Mouse (Mus musculus): ENCODE measurements around the gene Vwa5b1.

DNA sequence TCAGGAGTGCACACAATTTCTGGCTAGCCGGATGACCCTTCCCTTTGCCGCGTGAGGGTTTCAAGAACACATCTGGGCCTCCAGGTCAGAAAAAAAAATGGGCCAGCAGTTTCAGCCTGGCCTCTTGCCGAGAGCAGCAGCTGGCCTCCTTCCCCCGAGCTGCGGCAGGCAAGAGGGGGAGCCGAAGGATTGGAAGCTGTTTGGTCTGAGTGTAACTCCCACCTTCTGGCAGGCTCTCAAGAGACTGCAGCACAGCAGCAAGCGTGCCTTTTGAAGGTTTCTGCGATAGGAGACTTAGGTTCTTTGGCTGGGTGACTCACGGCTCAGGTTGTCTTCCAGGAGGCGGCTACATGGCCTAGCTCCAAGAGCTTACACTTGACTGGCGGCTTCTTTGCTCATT lies 92.5 kb downstream of the Vwa5b1 start:
- TF ChIP-seq CTCF (conservative IDR thresholded peaks at IDR 0.05; ENCODE audit: low read length) (no peak), POU5F1 (IDR thresholded peaks at IDR 0.05; ENCODE audit: borderline replicate concordance, low read length) (no peak), NANOG (IDR thresholded peaks at IDR 0.05; ENCODE audit: borderline replicate concordance, low read length) (no peak)
